Mouse (Mus musculus) Patski (cell line): ENCODE data around the gene Zcchc4. TPM values are rescaled to one million over a fixed set of nuclear protein-coding genes. Genes with fewer than 3 reads are reported as not detected.

Source experiments
- ATAC-seq: fragments of 100-300 bp; one replicate; pipeline ENCODE4 v1.8.0; 2021
- CTCF ChIA-PET: fragments of 350-600 bp; sonication (Branson Sonifier 250); formaldehyde crosslinking; loops from one replicate; lab custom pipeline; 2022; ENCODE audit warnings: inconsistent platforms; lab: Charles Lee
- POLR2A ChIA-PET: fragments of 350-600 bp; sonication (Branson Sonifier 250); formaldehyde crosslinking; loops from one replicate; lab custom pipeline; 2022; ENCODE audit warnings: antibody characterized with exemption, inconsistent platforms; lab: Charles Lee
- DNase-seq: peaks from one replicate; pipeline ENCODE4 v3.0.0-alpha.2; 2011; ENCODE audit warnings: low read depth, low spot score
- H3K27me3 ChIP-seq: fragments of 371-371 bp; one replicate; pipeline ENCODE4 v1.5.1; 2021
- CTCF ChIP-seq: fragments of 100-300 bp; IDR thresholded peaks from one replicate; pipeline ENCODE4 v1.5.1; 2021
- in situ Hi-C: fragments of 300-500 bp; cut with MboI; formaldehyde crosslinking; loops from 3 replicates; pipeline ENCODE4 v1.11.1; 2018; ENCODE audit warnings: low pct_unique_long_range_greater_than_20kb, mixed read lengths
- polyA plus RNA-seq: library from polyadenylated mRNA; unstranded; gene quantifications from one replicate; pipeline ENCODE4 v1.2.3, GENCODE M21; 2021

Gene Zcchc4
- polyA plus RNA-seq, 1 experiment from 2014 or later: 19.6 TPM

GRCm38 (mm10) chr5:52794109-52794508 lies 18.9 kb downstream of the Zcchc4 start:
- no peak for TF ChIP-seq CTCF
- peak; percentile 39 for DNase-seq
- in situ Hi-C loops: no loop called here
- ATAC-seq: peak; percentile 68
- ChIA-PET POLR2A (no interaction called here), CTCF (interaction anchor here (0.7 to 1.4 kb wide), 2 partner anchors 8 to 29 kb away, joined by 3 read pairs; no protein-coding TSS in a partner anchor)
- H3K27me3 ChIP-seq: no peaks in the 10 kb centered on the region

- no peak for ATAC-seq
- POLR2A ChIA-PET: no interaction called here
- H3K27me3 ChIP-seq: no peaks in the 10 kb centered on the region
- no peak for DNase-seq
- in situ Hi-C loops: no loop called here
- CTCF ChIA-PET: no interaction called here
- no peak for TF ChIP-seq CTCF
These were observed 24.2 kb downstream of the Zcchc4 start for GRCm38 (mm10) chr5:52799274-52799985.

- ChIA-PET POLR2A (no interaction called here), CTCF (interaction anchor here (1.6 to 3.4 kb wide), 3 partner anchors 9 to 15 kb away, joined by 4 to 13 read pairs (median 8); no protein-coding TSS in a partner anchor)
- ATAC-seq: no peak
- DNase-seq: no peak
- no peaks in the 10 kb centered on the region for H3K27me3 ChIP-seq
- in situ Hi-C loops: no loop called here
- TF ChIP-seq CTCF: no peak
These were observed 30.6 kb downstream of the Zcchc4 start for GRCm38 (mm10) chr5:52805801-52806200.

GRCm38 (mm10) chr5:52806349-52806748 lies 31.1 kb downstream of the Zcchc4 start:
- no peaks in the 10 kb centered on the region for H3K27me3 ChIP-seq
- POLR2A ChIA-PET: no interaction called here
- DNase-seq (no peak), ATAC-seq (no peak)
- no peak for TF ChIP-seq CTCF
- in situ Hi-C loops: no loop called here
- CTCF ChIA-PET: interaction anchor here (1.0 to 3.4 kb wide), 2 partner anchors 15 to 18 kb away, joined by 3 to 13 read pairs; no protein-coding TSS in a partner anchor

- DNase-seq (no peak), ATAC-seq (no peak)
- H3K27me3 ChIP-seq: no peaks in the 10 kb centered on the region
- ChIA-PET POLR2A (interaction anchor here (0.7 kb wide), 1 partner anchor 44 kb away, joined by 5 read pairs; no protein-coding TSS in a partner anchor), CTCF (interaction anchor here (1.0 kb wide), 1 partner anchor 17 kb away, joined by 3 read pairs; no protein-coding TSS in a partner anchor)
- in situ Hi-C loops: no loop called here
- no peak for TF ChIP-seq CTCF
These were observed 31.8 kb downstream of the Zcchc4 start for GRCm38 (mm10) chr5:52807030-52807429.

GRCm38 (mm10) chr5:52810446-52810845 lies 35.2 kb downstream of the Zcchc4 start:
- TF ChIP-seq CTCF: no peak
- no peaks in the 10 kb centered on the region for H3K27me3 ChIP-seq
- ATAC-seq: peak; percentile 60
- in situ Hi-C loops: loop anchor here (10.0 kb wide), 2 partner anchors 146 to 296 kb away; partner anchors contain the start of gene Sepsecs
- POLR2A ChIA-PET: no interaction called here
- CTCF ChIA-PET: interaction anchor here (1.1 kb wide), 1 partner anchor 645 kb away, joined by 3 read pairs; no protein-coding TSS in a partner anchor
- no peak for DNase-seq

DNA sequence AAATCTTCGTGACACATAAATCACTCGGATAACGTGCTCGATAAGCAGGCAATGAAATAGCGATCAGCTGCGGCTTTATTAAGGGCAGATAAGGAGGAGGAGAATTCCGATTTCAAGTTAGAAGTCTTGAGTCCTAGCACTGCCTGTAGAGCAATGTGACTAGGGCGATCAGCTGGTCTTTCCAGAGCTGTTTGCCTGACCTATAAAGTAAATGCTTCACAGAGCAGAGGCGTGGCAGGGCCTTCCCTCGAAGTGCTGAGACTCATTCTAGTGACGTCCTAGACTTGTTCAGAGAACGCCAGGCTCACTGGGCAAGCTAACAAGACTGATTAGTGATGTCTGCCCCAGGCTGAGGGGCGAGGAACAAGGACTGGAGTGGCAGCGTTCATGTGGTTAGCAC lies 35.8 kb downstream of the Zcchc4 start:
- H3K27me3 ChIP-seq: no peaks in the 10 kb centered on the region
- CTCF ChIA-PET: no interaction called here
- no peak for TF ChIP-seq CTCF
- ATAC-seq (no peak), DNase-seq (no peak)
- in situ Hi-C loops: loop anchor here (10.0 kb wide), 2 partner anchors 146 to 296 kb away; partner anchors contain the start of gene Sepsecs
- POLR2A ChIA-PET: no interaction called here

DNA sequence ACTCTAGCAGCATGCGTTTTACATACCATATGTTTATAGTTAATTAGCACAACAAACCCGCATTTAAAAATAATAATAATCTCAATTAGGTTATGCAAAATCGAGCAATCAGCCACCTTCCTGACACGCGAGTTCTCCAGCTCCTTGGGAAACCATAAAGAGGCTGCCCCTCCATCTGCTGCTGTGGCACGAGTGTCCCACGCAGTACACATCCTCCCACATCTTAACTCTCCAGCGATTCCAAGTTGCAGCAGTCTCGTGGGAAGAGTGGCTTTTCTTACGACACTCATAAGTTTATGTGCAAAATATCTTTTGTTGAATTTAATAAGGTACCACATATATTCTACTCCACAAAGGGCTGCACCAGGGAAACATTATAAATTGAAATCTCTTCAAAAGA lies 37.2 kb downstream of the Zcchc4 start:
- ChIA-PET CTCF (interaction anchor here (0.8 to 1.9 kb wide), 4 partner anchors 9 to 15 kb away, joined by 3 to 12 read pairs (median 3); no protein-coding TSS in a partner anchor), POLR2A (no interaction called here)
- ATAC-seq (no peak), DNase-seq (no peak)
- no peaks in the 10 kb centered on the region for H3K27me3 ChIP-seq
- no peak for TF ChIP-seq CTCF
- in situ Hi-C loops: loop anchor here (10.0 kb wide), 2 partner anchors 148 to 298 kb away; partner anchors contain the start of gene Sepsecs

DNA sequence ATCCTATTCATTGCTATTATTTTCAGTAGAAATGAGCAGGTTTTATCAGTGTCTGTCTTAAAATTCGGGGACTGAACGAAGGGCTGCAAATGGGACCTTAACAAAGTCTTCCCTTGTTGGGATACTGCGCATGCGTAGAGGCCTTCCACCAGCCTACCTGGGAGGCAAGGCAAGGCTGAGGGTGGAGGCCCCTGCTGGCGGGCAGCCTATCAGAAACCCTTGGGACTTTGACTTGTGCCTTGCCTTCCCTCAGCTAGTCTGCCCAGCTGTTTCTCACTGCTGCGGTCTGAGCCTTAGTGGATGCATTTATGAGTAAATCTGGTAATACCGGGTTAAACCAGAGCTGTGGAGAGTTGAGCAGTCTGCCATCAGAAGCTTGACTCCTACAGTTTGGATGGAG lies 38.1 kb downstream of the Zcchc4 start:
- POLR2A ChIA-PET: no interaction called here
- DNase-seq (no peak), ATAC-seq (no peak)
- TF ChIP-seq CTCF: no peak
- no peaks in the 10 kb centered on the region for H3K27me3 ChIP-seq
- in situ Hi-C loops: loop anchor here (10.0 kb wide), 2 partner anchors 149 to 299 kb away; partner anchors contain the start of gene Sepsecs
- CTCF ChIA-PET: interaction anchor here (1.9 kb wide), 1 partner anchor 8 kb away, joined by 12 read pairs; no protein-coding TSS in a partner anchor

DNA sequence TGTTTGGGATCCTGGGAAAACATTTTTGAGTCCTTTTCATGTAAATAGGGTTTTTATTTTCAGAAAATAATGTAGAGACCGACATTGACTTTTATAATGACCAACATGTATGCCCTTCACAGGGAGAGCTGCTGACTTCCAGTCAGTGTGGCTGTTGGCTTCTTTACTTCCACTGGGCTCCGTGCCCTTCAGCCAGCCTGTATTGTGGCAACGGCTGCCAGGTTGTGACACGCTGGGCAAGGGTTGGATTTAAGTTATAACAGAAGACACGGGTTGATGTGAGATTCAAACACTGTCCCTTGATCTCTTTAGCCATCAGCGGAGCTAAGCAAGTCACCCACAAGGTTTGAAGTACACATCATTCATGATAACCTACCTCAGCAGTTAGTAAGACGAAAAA lies 43.5 kb downstream of the Zcchc4 start:
- TF ChIP-seq CTCF: no peak
- DNase-seq (no peak), ATAC-seq (no peak)
- H3K27me3 ChIP-seq: no peaks in the 10 kb centered on the region
- in situ Hi-C loops: loop anchor here (10.0 kb wide), 2 partner anchors 154 to 304 kb away; partner anchors contain the start of gene Sepsecs
- ChIA-PET POLR2A (no interaction called here), CTCF (interaction anchor here (1.6 kb wide), 1 partner anchor 11 kb away, joined by 5 read pairs; no protein-coding TSS in a partner anchor)
